ENCODE assay signal across 8 mouse cellular contexts in genomic region chr12:51865061-51865789, GRCm38 (mm10). TPM values are rescaled to one million over a fixed set of nuclear protein-coding genes. Genes with fewer than 3 reads are reported as not detected.
DNase-seq lines count a peak whose midpoint lies in the region; ATAC-seq and TF ChIP-seq lines count a peak whose summit lies in the region.

No protein-coding gene starts in this region.

- H3K27ac ChIP-seq in liver, adult 2 months (replicated peaks; ENCODE audit: insufficient read depth, low read depth, low read length) = peak overlapping the region; percentile 85

- no peak overlapping the region for H3K9ac ChIP-seq in liver, adult 2 months (ENCODE audit: low read depth, low read length)

- peaks cover 13% of the 10 kb centered on the region; the same call in 1 of the 2 replicates for H3K4me1 ChIP-seq in liver, adult 2 months (ENCODE audit: control insufficient read depth, insufficient read depth, low read length)

- intact Hi-C loops in left cerebral cortex, postnatal 14 days (cut with DNase I) = no loop called here

- H3K27me3 ChIP-seq in liver, adult 2 months (ENCODE audit: control insufficient read depth, insufficient read depth, low read length) = no peaks in the 10 kb centered on the region

- DNase-seq in liver, adult 2 months (ENCODE audit: extremely low read depth, low read depth, low spot score) = peak; percentile 19
- DNase-seq in liver = no peak
- peak; percentile 24 for DNase-seq in adrenal gland, postnatal 25 days
- peak; percentile 73 to 80 for DNase-seq in natural killer cell, adult 2 months (ENCODE audit: low spot score in 2 of 2)
- no peak for DNase-seq in layer of hippocampus, adult 11-12 months (ENCODE audit: low spot score)
- DNase-seq in left cerebral cortex, postnatal 14 days (ENCODE audit: low spot score in 2 of 2) = no peak
- DNase-seq in layer of hippocampus, adult 9-10 months (ENCODE audit: low spot score) = no peak

- H3K79me2 ChIP-seq in liver, adult 2 months (ENCODE audit: control insufficient read depth, insufficient read depth, low read length) = no peaks in the 10 kb centered on the region

- H3K4me3 ChIP-seq in liver, adult 2 months (ENCODE audit: insufficient read depth, low read depth, low read length) = no peak overlapping the region

- TF ChIP-seq CTCF in liver, adult 2 months (IDR thresholded peaks at IDR 0.05; ENCODE audit: low read depth, low read length) = no peak

- no peaks in the 10 kb centered on the region for H3K36me3 ChIP-seq in liver, adult 2 months (ENCODE audit: control insufficient read depth, insufficient read depth, low read length)

- 34% methylated on average over 9 of the region's 9 CpGs for WGBS in liver, adult 2 months

- peak; percentile 44 for ATAC-seq in inflammation-experienced regulatory T-cells, adult 6 months

- no peak for TF ChIP-seq POLR2A in liver, adult 2 months (IDR thresholded peaks at IDR 0.05; ENCODE audit: extremely low read depth, insufficient read depth, low read length)

RNA-seq across cellular contexts. Expression of gene Hectd1, which starts 35.9 kb away (rescaled TPM):
- total RNA-seq in liver, adult 2 months (2014; rRNA removed) = 96.1 and 102 TPM in 2 replicates
- polyA plus RNA-seq in liver, adult 2 months (2012; rRNA removed) = 12.1 and 15.1 TPM in 2 replicates
- 96.6 and 102 TPM in 2 replicates for total RNA-seq in adrenal gland, postnatal 25 days (2021)
- polyA plus RNA-seq in inflammation-experienced regulatory T-cells, adult 6 months (2017; shearing (Covaris generic)) = 10 to 100 TPM; 58.9 to 78.1 (median 63.5) TPM
- 10 to 100 TPM; 83.8 to 88.8 TPM for total RNA-seq in left cerebral cortex, postnatal 14 days (2021)

Comparison
In these comparisons a context has a peak if more than half of its experiments do, and no peak if none do; other contexts are left out.
1. DNase-seq: peak in liver, adult 2 months (single experiment), adrenal gland, postnatal 25 days (single experiment) and natural killer cell, adult 2 months (2 of 2); none in liver (single experiment), layer of hippocampus, adult 11-12 months (single experiment), left cerebral cortex, postnatal 14 days (0 of 2) and layer of hippocampus, adult 9-10 months (single experiment).